Mouse (Mus musculus): ENCODE results near the gene Aaed1.

GRCm38 (mm10) chr13:64314041-64314440 is 1.5 kb upstream of the Aaed1 start:
- TF ChIP-seq TAL1 (IDR thresholded peaks at IDR 0.05; ENCODE audit: low read length) (no peak), GATA1 (IDR thresholded peaks at IDR 0.05; ENCODE audit: low read length) (no peak)
